Mouse (Mus musculus): ENCODE measurements around the gene Ccdc73. TPM values are rescaled to one million over a fixed set of nuclear protein-coding genes. Genes with fewer than 3 reads are reported as not detected.
A peak's percentile ranks its signal among the peaks of the same experiment; 100 is the strongest.

Gene Ccdc73
- polyA plus RNA-seq, 1 experiment from 2014 or later = 9.7 TPM

DNA sequence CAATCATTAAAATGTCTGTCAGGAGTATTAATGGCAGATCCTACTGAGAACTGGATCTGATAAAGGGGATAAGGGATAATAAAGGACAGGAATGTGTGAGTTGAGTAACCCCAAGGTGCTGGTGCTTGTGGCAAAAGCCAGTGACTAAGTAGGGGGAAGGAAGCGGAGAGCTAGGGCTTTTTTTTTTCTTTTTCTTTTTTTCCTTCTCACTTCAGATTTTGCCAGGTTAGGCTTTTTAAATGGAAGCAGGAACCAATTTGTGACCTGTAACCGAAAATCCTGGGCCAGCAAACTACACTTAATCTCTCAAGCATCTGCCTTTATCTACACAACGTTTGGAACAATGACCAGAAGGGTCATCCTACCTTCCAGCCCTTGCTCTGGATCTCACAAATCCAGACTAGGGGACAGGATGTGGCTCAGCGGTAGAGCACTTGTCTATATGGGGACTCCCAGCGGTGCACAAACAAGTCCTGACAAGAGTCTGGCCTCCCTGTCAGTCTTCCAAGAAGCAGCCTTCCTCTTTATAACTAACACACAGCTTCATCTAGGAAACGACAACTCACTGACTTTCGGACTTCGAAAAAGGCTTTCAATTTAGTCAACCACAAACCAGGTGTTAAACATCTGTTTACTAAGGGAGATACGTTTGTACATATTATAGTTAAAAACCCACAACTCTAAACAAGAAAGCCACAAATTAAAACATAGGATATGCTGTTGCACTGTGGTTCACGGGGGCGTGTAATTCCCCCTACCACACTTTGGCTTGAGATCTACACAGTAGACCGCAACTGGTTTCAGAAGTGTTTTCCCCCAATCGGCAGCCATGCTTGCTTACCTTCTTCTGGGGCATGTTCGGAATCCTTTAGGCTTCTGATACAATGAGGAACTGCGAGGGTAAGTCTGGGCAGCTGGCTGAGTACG, 19.1 kb upstream of the Ccdc73 start:
- H3K27me3 ChIP-seq (replicated peaks; ENCODE audit: control insufficient read depth, insufficient read depth, low read length) = peaks cover 13% of the 10 kb centered on the region; the same call in 1 of the 2 replicates
- no peaks in the 10 kb centered on the region for H3K9me3 ChIP-seq (replicated peaks; ENCODE audit: control insufficient read depth, low read length)
- H3K4me1 ChIP-seq (ENCODE audit: control insufficient read depth, insufficient read depth, low read length) = no peaks in the 10 kb centered on the region
- H3K36me3 ChIP-seq (ENCODE audit: control insufficient read depth, insufficient read depth, low read length) = no peaks in the 10 kb centered on the region
- WGBS = 31% methylated on average over 16 of the region's 16 CpGs
- H3K4me2 ChIP-seq (ENCODE audit: low read length) = peak overlapping the region; percentile 97
- DNase-seq (ENCODE audit: low spot score) (no peak), ATAC-seq (no peak)
- H3K27ac ChIP-seq (ENCODE audit: low read depth, low read length) = no peak overlapping the region
- H3K4me3 ChIP-seq (ENCODE audit: low read depth, low read length) = peak overlapping the region; percentile 50; the same call in 1 of the 2 replicates
- H3K9ac ChIP-seq (ENCODE audit: low read length) = 0 out of 2 replicates have a peak overlapping the region, but pooled peaks have one; percentile 57

GRCm38 (mm10) chr2:104849276-104849990, 18.2 kb upstream of the Ccdc73 start, which contains the start of gene Prrg4:
Gene Prrg4, minus strand, starts transcription at chr2:104849876.
- ATAC-seq (peak; percentile 74), DNase-seq (ENCODE audit: low spot score) (peak; percentile 58)
- Histone ChIP-seq H3K36me3 (ENCODE audit: control insufficient read depth, insufficient read depth, low read length) (no peaks in the 10 kb centered on the region), H3K4me3 (ENCODE audit: low read depth, low read length) (peak within 1 kb of the TSS; percentile 50), H3K9me3 (replicated peaks; ENCODE audit: control insufficient read depth, low read length) (no peaks in the 10 kb centered on the region), H3K4me1 (ENCODE audit: control insufficient read depth, insufficient read depth, low read length) (no peaks in the 10 kb centered on the region), H3K27ac (ENCODE audit: low read depth, low read length) (no peak within 1 kb of the TSS), H3K9ac (ENCODE audit: low read length) (peak within 1 kb of the TSS; percentile 57), H3K27me3 (replicated peaks; ENCODE audit: control insufficient read depth, insufficient read depth, low read length) (peaks cover 13% of the 10 kb centered on the region; the same call in 1 of the 2 replicates), H3K4me2 (ENCODE audit: low read length) (peak within 1 kb of the TSS; percentile 97)
- WGBS = under 1% methylated on average over 62 of the region's 62 CpGs

- DNase-seq (ENCODE audit: low spot score) (no peak), ATAC-seq (no peak)
- H3K9me3 ChIP-seq (replicated peaks; ENCODE audit: control insufficient read depth, low read length) = no peaks in the 10 kb centered on the region
- H3K27me3 ChIP-seq (replicated peaks; ENCODE audit: control insufficient read depth, insufficient read depth, low read length) = peaks cover 13% of the 10 kb centered on the region; the same call in 1 of the 2 replicates
- no peaks in the 10 kb centered on the region for H3K4me1 ChIP-seq (ENCODE audit: control insufficient read depth, insufficient read depth, low read length)
- H3K4me3 ChIP-seq (ENCODE audit: low read depth, low read length) = peak overlapping the region; percentile 50
- no peak overlapping the region for H3K27ac ChIP-seq (ENCODE audit: low read depth, low read length)
- H3K36me3 ChIP-seq (ENCODE audit: control insufficient read depth, insufficient read depth, low read length) = no peaks in the 10 kb centered on the region
- peak overlapping the region; percentile 97 for H3K4me2 ChIP-seq (ENCODE audit: low read length)
- H3K9ac ChIP-seq (ENCODE audit: low read length) = peak overlapping the region; percentile 57
- WGBS = 74% methylated on average over 3 of the region's 3 CpGs
Observed at GRCm38 (mm10) chr2:104849991-104850359, 17.6 kb upstream of the Ccdc73 start.

DNA sequence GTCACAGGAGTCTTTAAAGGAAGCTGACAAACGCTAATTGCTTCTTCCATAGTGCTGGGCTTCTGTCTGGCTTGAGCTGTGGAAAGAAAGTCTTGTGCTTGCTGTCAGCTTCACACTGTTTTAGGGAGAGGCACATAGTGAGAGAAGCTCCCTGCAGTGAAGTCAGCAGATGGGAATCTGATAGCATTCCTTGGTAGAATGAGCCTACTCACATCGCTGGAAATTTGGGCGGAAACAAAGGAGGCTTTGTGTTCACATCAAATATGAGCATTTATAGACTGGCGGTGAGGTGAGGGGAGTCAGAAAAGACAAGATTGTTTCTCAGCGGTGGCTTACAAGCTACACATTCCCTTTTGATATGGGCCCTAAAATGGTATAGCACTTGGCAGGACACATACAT, 15.9 kb upstream of the Ccdc73 start:
- no peaks in the 10 kb centered on the region for H3K36me3 ChIP-seq (ENCODE audit: control insufficient read depth, insufficient read depth, low read length)
- no peak overlapping the region for H3K9ac ChIP-seq (ENCODE audit: low read length)
- no peak for ATAC-seq
- no peak overlapping the region for H3K4me3 ChIP-seq (ENCODE audit: low read depth, low read length)
- DNase-seq (ENCODE audit: low spot score) = no peak
- H3K27me3 ChIP-seq (replicated peaks; ENCODE audit: control insufficient read depth, insufficient read depth, low read length) = peaks cover 13% of the 10 kb centered on the region; the same call in 1 of the 2 replicates
- no peaks in the 10 kb centered on the region for H3K9me3 ChIP-seq (replicated peaks; ENCODE audit: control insufficient read depth, low read length)
- 23% methylated on average over 5 of the region's 5 CpGs for WGBS
- no peak overlapping the region for H3K27ac ChIP-seq (ENCODE audit: low read depth, low read length)
- no peaks in the 10 kb centered on the region for H3K4me1 ChIP-seq (ENCODE audit: control insufficient read depth, insufficient read depth, low read length)
- no peak overlapping the region for H3K4me2 ChIP-seq (ENCODE audit: low read length)

GRCm38 (mm10) chr2:104852546-104852945, 15.1 kb upstream of the Ccdc73 start:
- Histone ChIP-seq H3K27ac (ENCODE audit: low read depth, low read length) (no peak overlapping the region), H3K27me3 (replicated peaks; ENCODE audit: control insufficient read depth, insufficient read depth, low read length) (peaks cover 13% of the 10 kb centered on the region; the same call in 1 of the 2 replicates), H3K9ac (ENCODE audit: low read length) (no peak overlapping the region), H3K4me1 (ENCODE audit: control insufficient read depth, insufficient read depth, low read length) (no peaks in the 10 kb centered on the region), H3K36me3 (ENCODE audit: control insufficient read depth, insufficient read depth, low read length) (no peaks in the 10 kb centered on the region), H3K9me3 (replicated peaks; ENCODE audit: control insufficient read depth, low read length) (no peaks in the 10 kb centered on the region), H3K4me2 (ENCODE audit: low read length) (no peak overlapping the region), H3K4me3 (ENCODE audit: low read depth, low read length) (no peak overlapping the region)
- ATAC-seq (no peak), DNase-seq (ENCODE audit: low spot score) (no peak)
- WGBS = 92% methylated on average over 7 of the region's 7 CpGs

DNA sequence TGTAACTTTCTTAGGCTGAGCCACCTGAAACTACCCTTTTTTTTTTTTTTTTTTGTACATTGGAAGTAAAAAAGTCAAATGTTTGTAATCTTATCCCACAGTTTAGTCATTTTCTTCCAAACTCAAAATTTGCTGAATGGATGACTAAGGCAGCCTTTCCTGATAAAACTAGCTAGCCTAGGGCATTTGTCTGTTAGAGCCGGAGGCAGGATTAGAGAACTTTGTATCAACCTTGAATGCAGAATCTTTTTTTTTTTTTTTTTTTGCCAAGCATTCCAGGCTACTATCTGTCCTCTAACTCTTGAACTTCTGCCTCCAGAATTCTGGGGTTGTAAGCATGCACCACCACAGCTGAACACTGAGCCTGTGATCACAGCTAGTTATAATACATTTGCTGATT, 12.8 kb upstream of the Ccdc73 start:
- Histone ChIP-seq H3K9me3 (replicated peaks; ENCODE audit: control insufficient read depth, low read length) (no peaks in the 10 kb centered on the region), H3K9ac (ENCODE audit: low read length) (no peak overlapping the region), H3K4me1 (ENCODE audit: control insufficient read depth, insufficient read depth, low read length) (no peaks in the 10 kb centered on the region), H3K27me3 (replicated peaks; ENCODE audit: control insufficient read depth, insufficient read depth, low read length) (0 out of 2 replicates have a peak, but pooled peaks cover 3% of the 10 kb centered on the region), H3K4me2 (ENCODE audit: low read length) (no peak overlapping the region), H3K27ac (ENCODE audit: low read depth, low read length) (no peak overlapping the region), H3K4me3 (ENCODE audit: low read depth, low read length) (no peak overlapping the region), H3K36me3 (ENCODE audit: control insufficient read depth, insufficient read depth, low read length) (no peaks in the 10 kb centered on the region)
- DNase-seq (ENCODE audit: low spot score) (no peak), ATAC-seq (no peak)
- 83% methylated on average over 1 of the region's 1 CpGs for WGBS

- DNase-seq (ENCODE audit: low spot score) (no peak), ATAC-seq (no peak)
- H3K27ac ChIP-seq (ENCODE audit: low read depth, low read length) = no peak overlapping the region
- H3K4me2 ChIP-seq (ENCODE audit: low read length) = no peak overlapping the region
- 18% methylated on average over 3 of the region's 3 CpGs for WGBS
- no peaks in the 10 kb centered on the region for H3K4me1 ChIP-seq (ENCODE audit: control insufficient read depth, insufficient read depth, low read length)
- 0 out of 2 replicates have a peak, but pooled peaks cover 2% of the 10 kb centered on the region for H3K27me3 ChIP-seq (replicated peaks; ENCODE audit: control insufficient read depth, insufficient read depth, low read length)
- no peaks in the 10 kb centered on the region for H3K36me3 ChIP-seq (ENCODE audit: control insufficient read depth, insufficient read depth, low read length)
- H3K4me3 ChIP-seq (ENCODE audit: low read depth, low read length) = no peak overlapping the region
- H3K9me3 ChIP-seq (replicated peaks; ENCODE audit: control insufficient read depth, low read length) = no peaks in the 10 kb centered on the region
- H3K9ac ChIP-seq (ENCODE audit: low read length) = no peak overlapping the region
Observed at GRCm38 (mm10) chr2:104855732-104856131, 11.9 kb upstream of the Ccdc73 start.

DNA sequence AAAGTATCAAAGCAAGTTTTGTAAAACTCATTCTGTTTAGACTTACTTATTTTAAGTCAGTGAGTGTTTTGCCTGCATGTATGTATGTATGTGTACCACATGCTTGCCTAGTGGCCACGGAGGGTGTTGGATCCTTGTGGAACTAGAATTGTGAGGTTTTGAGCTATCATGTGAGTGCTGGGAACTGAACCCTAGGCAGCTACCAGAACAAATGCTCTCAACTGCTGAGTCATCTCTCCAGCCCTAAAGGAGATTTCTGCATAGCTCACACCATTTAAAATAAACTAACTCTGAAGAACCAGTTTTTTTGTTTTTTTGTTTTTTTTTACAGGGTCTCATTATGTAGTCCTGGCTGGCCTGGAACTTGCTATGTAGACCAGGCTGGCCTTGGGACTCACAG, 11.4 kb upstream of the Ccdc73 start:
- Histone ChIP-seq H3K27ac (ENCODE audit: low read depth, low read length) (no peak overlapping the region), H3K36me3 (ENCODE audit: control insufficient read depth, insufficient read depth, low read length) (no peaks in the 10 kb centered on the region), H3K9me3 (replicated peaks; ENCODE audit: control insufficient read depth, low read length) (no peaks in the 10 kb centered on the region), H3K9ac (ENCODE audit: low read length) (no peak overlapping the region), H3K4me3 (ENCODE audit: low read depth, low read length) (no peak overlapping the region), H3K4me2 (ENCODE audit: low read length) (no peak overlapping the region), H3K27me3 (replicated peaks; ENCODE audit: control insufficient read depth, insufficient read depth, low read length) (no peaks in the 10 kb centered on the region), H3K4me1 (ENCODE audit: control insufficient read depth, insufficient read depth, low read length) (no peaks in the 10 kb centered on the region)
- DNase-seq (ENCODE audit: low spot score) (no peak), ATAC-seq (no peak)
- WGBS = 63% methylated on average over 1 of the region's 1 CpGs

Data from forebrain, embryonic 14.5 days (tissue).